9 mouse cellular contexts compared by ENCODE assay signal in the genomic region with DNA sequence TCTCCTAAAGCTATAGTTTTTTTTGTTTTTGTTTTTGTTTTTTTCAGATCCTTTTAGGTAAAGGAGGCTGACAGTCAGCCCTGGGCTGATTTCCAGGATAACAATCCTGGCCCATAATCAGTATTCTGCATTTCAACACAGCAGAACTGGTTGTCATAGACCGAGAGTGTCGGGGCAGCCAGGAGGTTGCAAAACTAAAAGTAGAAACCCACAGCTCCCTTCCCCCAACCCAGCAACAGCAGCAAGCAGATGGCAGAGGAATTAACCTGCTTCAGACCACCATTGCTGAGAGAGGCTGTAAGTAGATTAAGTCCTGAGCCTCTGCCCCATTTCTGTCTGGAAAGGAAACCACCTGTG. TPM values are rescaled to one million over a fixed set of nuclear protein-coding genes. Genes with fewer than 3 reads are reported as not detected.
DNase-seq lines count a peak whose midpoint lies in the region; ATAC-seq lines count a peak whose summit lies in the region.
"Had no signal": no experiment of that assay in that cellular context is flagged by ENCODE, and none has a peak within 500 bp of the region (broad histone marks: within the 10 kb centered on the region; RNA-seq: fewer than 3 reads in every experiment).

No protein-coding gene starts in this region.

- peak overlapping the region; percentile 85 for H3K9ac ChIP-seq in limb, embryonic 13.5 days
- peak overlapping the region; percentile 79 for H3K9ac ChIP-seq in midbrain, embryonic 11.5 days (ENCODE audit: low read length)

- WGBS in limb, embryonic 13.5 days: 4% methylated on average over 2 of the region's 2 CpGs
- 6% methylated on average over 2 of the region's 2 CpGs for WGBS in midbrain, embryonic 11.5 days

- peak; percentile 36 for DNase-seq in cerebellum, adult 11-12 months
- peak; percentile 67 to 68 for DNase-seq in heart, postnatal 10 days
- no peak for DNase-seq in midbrain, embryonic 11.5 days (ENCODE audit: low spot score, missing footprints)
- DNase-seq in thymus, postnatal 14 days: peak; percentile 74

- no peaks in the 10 kb centered on the region for H3K36me3 ChIP-seq in limb, embryonic 13.5 days
- H3K36me3 ChIP-seq in midbrain, embryonic 11.5 days (ENCODE audit: control insufficient read depth, insufficient read depth, low read length): no peaks in the 10 kb centered on the region

- no peak for ATAC-seq in cerebellum, adult (ENCODE audit: insufficient number of reproducible peaks, low FRiP score, low TSS enrichment)
- ATAC-seq in activated CD4-positive, CD25-positive, alpha-beta regulatory T cell, adult 4 months: peak; percentile 21
- ATAC-seq in erythroid progenitor cell, adult 5-6 weeks (replicated peaks; ENCODE audit: low FRiP score, poor library complexity, severe bottlenecking): peak; percentile 0; the same call in 1 of the 2 replicates
- no peak for ATAC-seq in limb, embryonic 13.5 days (ENCODE audit: low FRiP score, low read depth)
- ATAC-seq in midbrain, embryonic 11.5 days (ENCODE audit: low FRiP score): no peak; the same call in 1 of the 2 replicates

- no peaks in the 10 kb centered on the region for H3K9me3 ChIP-seq in limb, embryonic 13.5 days
- H3K9me3 ChIP-seq in midbrain, embryonic 11.5 days (ENCODE audit: control insufficient read depth, low read length): no peaks in the 10 kb centered on the region

- H3K4me3 ChIP-seq in limb, embryonic 13.5 days: peak overlapping the region; percentile 69
- H3K4me3 ChIP-seq in midbrain, embryonic 11.5 days (ENCODE audit: low read depth, low read length): peak overlapping the region; percentile 72

- H3K4me1 ChIP-seq in limb, embryonic 13.5 days: peaks cover 12% of the 10 kb centered on the region
- peaks cover 12% of the 10 kb centered on the region for H3K4me1 ChIP-seq in midbrain, embryonic 11.5 days (ENCODE audit: control insufficient read depth, insufficient read depth, low read length)

- H3K27me3 ChIP-seq in limb, embryonic 13.5 days: no peaks in the 10 kb centered on the region
- H3K27me3 ChIP-seq in midbrain, embryonic 11.5 days (ENCODE audit: control insufficient read depth, insufficient read depth, low read length): no peaks in the 10 kb centered on the region

- H3K27ac ChIP-seq in limb, embryonic 13.5 days: peak overlapping the region; percentile 95; the same call in 1 of the 2 replicates
- H3K27ac ChIP-seq in midbrain, embryonic 11.5 days (ENCODE audit: low read depth, low read length): no peak overlapping the region

- intact Hi-C loops in heart, postnatal 10 days (cut with DNase I): no loop called here

- peak overlapping the region; percentile 77 for H3K4me2 ChIP-seq in limb, embryonic 13.5 days (replicated peaks)
- peak overlapping the region; percentile 86 for H3K4me2 ChIP-seq in midbrain, embryonic 11.5 days

RNA-seq across cellular contexts. Expression of gene Fyco1, which starts 1.0 kb away (rescaled TPM):
- 10 to 100 TPM; 27.8 to 29.5 TPM for polyA plus RNA-seq in activated CD4-positive, CD25-positive, alpha-beta regulatory T cell, adult 4 months (2017; shearing (Covaris generic))
- 21.3 and 21.4 TPM in 2 replicates for total RNA-seq in erythroid progenitor cell, adult 5-6 weeks (2015; ENCODE audit: low replicate concordance)
- 12.6 and 16.3 TPM in 2 replicates for total RNA-seq in erythroid progenitor cell, adult 5-6 weeks (2017; ENCODE audit: low replicate concordance)
- total RNA-seq in heart, postnatal 10 days (2021): 100 to 1,000 TPM; 206 to 217 TPM
- polyA plus RNA-seq in limb, embryonic 13.5 days (2015; fragmentation: Nextera tagmentation; extraction: Ambion mirVana): 16.4 and 16.9 TPM in 2 replicates
- polyA plus RNA-seq in midbrain, embryonic 11.5 days (2014; fragmentation: Nextera tagmentation; extraction: Ambion mirVana): 6.7 and 7.8 TPM in 2 replicates

RNA-seq across cellular contexts. Expression of gene Xcr1, which starts 11.1 kb away (rescaled TPM):
- under 1 TPM; 0.64 to 0.67 TPM for polyA plus RNA-seq in activated CD4-positive, CD25-positive, alpha-beta regulatory T cell, adult 4 months (2017; shearing (Covaris generic))
- total RNA-seq in erythroid progenitor cell, adult 5-6 weeks (2015; ENCODE audit: low replicate concordance): 0.84 TPM in 1 of 2 replicates, not detected in the other
- total RNA-seq in erythroid progenitor cell, adult 5-6 weeks (2017; ENCODE audit: low replicate concordance): not detected in 2 replicates
- not detected for total RNA-seq in heart, postnatal 10 days (2021)
- not detected in 2 replicates for polyA plus RNA-seq in limb, embryonic 13.5 days (2015; fragmentation: Nextera tagmentation; extraction: Ambion mirVana)
- not detected in 2 replicates for polyA plus RNA-seq in midbrain, embryonic 11.5 days (2014; fragmentation: Nextera tagmentation; extraction: Ambion mirVana)
- total RNA-seq: left cerebral cortex, postnatal 10 days had no signal

RNA-seq across cellular contexts. Expression of gene Cxcr6, which starts 44.4 kb away (rescaled TPM):
- polyA plus RNA-seq in activated CD4-positive, CD25-positive, alpha-beta regulatory T cell, adult 4 months (2017; shearing (Covaris generic)): 100 to 1,000 TPM; 117 to 287 TPM
- 3.6 and 5.9 TPM in 2 replicates for total RNA-seq in erythroid progenitor cell, adult 5-6 weeks (2015; ENCODE audit: low replicate concordance)
- total RNA-seq in erythroid progenitor cell, adult 5-6 weeks (2017; ENCODE audit: low replicate concordance): 0.64 TPM in 1 of 2 replicates, not detected in the other
- not detected for total RNA-seq in heart, postnatal 10 days (2021)
- 0.17 and 0.38 TPM in 2 replicates for polyA plus RNA-seq in limb, embryonic 13.5 days (2015; fragmentation: Nextera tagmentation; extraction: Ambion mirVana)
- 0.16 and 0.19 TPM in 2 replicates for polyA plus RNA-seq in midbrain, embryonic 11.5 days (2014; fragmentation: Nextera tagmentation; extraction: Ambion mirVana)
- total RNA-seq: left cerebral cortex, postnatal 10 days had no signal

Comparison
In these comparisons a context has a peak if more than half of its experiments do, and no peak if none do; other contexts are left out.
1. ATAC-seq: peak in activated CD4-positive, CD25-positive, alpha-beta regulatory T cell, adult 4 months (single experiment) and erythroid progenitor cell, adult 5-6 weeks (single experiment); none in cerebellum, adult (single experiment), limb, embryonic 13.5 days (single experiment) and midbrain, embryonic 11.5 days (single experiment).
2. RNA of gene Cxcr6, which starts 44.4 kb away (polyA plus RNA-seq): 117 to 287 TPM in activated CD4-positive, CD25-positive, alpha-beta regulatory T cell, adult 4 months; 0.17 to 0.38 TPM in limb, embryonic 13.5 days and 0.16 to 0.19 TPM in midbrain, embryonic 11.5 days; every median in the first group is over 10 times any median in the second.